Mouse (Mus musculus): ENCODE results near the gene B3galt1. TPM values are rescaled to one million over a fixed set of nuclear protein-coding genes. Genes with fewer than 3 reads are reported as not detected.

The B3galt1 gene
- total RNA-seq, 2 experiments from 2014 or later = not detected

DNA sequence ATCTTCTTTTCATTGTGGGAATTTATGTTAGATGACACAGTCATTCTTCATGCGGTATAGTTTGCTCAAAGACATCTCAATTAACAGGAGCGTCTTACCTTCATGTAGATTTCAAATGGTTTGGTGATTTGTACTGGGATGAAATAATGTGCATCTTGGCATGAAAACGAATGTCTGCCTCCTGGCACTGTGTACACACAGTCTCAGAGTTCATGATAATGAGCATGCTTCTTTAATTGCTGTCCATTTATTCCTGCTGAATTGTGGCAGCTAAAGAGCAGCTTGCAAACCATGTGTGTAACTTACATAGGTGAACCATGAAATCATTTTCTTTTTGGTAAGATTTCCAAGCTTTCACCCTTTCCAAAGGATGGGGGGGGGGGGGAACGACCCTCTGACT, 112.0 kb downstream of the B3galt1 start:
- ATAC-seq (replicated peaks; ENCODE audit: low FRiP score, poor library complexity, severe bottlenecking) = no peak

DNA sequence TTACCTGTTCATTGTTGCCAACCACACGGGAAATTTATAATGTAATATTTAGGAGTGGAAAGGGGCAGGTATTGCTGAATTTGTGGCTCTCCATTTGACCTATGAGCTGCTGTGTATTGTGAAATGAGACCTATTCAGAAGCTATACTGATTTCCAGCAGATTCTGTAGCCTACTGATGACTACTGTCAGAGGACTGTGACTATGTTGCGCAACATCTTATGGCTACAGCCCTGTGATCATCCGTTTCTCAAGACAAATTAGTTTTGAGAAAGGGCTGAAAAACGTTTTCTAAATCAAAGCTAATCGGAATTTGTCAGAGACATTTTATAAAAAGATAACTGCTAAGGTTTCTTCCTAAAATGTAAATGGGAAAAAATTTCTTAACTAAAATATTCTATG, 158.6 kb downstream of the B3galt1 start:
- no peak for ATAC-seq (replicated peaks; ENCODE audit: low FRiP score, poor library complexity, severe bottlenecking)

DNA sequence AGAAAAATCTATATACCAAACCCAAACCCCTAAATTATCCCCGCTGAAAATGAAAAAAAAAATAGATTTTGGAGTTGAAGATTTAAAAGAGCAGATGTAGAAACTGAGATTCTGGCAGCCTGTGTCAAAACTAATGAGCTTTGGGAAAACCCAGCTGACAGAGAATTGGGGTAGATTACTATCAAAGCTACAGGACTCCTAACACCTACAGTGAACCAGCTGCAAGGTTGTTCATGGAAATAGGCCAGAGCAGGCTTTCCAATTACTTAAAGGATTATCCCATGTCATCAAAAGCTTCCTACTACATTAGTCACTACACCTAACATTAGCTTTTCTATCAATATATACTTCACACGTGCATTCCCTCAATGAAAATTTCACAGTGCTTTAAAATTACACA, 165.1 kb downstream of the B3galt1 start:
- no peak for ATAC-seq (replicated peaks; ENCODE audit: low FRiP score, poor library complexity, severe bottlenecking)

DNA sequence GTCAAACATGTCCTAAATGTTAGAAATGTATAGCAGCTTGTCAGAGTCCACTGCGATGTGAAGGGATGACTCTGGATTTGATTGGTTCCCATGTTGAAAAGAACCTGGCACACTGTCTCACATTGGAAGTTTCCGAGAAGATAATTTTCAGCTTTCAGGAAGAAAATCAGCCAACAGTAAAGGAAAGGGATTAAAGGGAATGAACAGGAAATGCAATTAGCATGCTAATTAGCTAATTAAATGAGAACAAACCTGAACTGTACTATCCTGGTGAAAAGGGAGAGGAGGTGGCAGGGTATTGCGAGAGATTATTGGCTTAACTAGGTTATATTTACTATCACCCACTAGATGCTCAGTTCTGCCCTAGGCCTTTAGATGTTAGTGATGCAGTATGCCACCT, 185.9 kb downstream of the B3galt1 start:
- ATAC-seq (replicated peaks; ENCODE audit: low FRiP score, poor library complexity, severe bottlenecking) = no peak

DNA sequence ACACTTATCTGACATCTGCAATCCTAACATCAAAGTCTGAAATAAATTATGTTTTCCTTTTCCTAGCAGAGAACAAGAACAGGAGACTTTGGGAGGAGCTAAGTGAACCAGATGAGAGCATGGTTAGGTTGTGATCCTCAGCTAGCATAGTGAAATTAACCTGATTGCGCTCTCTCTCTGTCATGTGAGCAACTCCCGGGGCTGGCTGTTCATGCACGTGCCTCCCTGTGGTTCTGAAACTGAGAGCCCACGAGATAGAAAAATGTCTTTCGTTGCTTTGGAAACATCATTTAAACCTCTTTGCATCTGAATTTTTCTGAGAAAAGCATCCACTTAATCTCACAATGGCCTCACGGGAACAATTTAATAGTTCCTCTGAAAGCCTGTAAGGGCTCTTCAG, 190.8 kb downstream of the B3galt1 start:
- no peak for ATAC-seq (replicated peaks; ENCODE audit: low FRiP score, poor library complexity, severe bottlenecking)

DNA sequence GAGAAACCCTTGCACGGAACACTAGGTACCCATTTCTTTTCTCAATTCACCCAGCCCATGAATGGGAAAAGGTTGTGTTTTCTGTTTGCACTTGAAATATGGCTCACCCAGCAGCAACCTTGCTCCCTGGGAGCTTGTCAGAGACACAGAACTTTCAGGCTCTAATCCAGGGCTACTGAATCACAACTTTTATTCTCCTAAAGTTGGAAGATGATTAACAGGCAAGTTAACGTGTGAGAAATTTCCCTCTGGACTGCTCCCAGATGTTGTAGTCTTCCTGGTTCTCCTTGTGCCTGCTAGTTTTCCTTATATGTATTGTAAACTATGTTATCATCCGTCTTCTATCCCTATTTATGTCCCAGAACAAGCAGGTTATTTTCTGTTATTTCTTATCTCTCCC, 221.9 kb downstream of the B3galt1 start:
- ATAC-seq (replicated peaks; ENCODE audit: low FRiP score, poor library complexity, severe bottlenecking) = no peak

DNA sequence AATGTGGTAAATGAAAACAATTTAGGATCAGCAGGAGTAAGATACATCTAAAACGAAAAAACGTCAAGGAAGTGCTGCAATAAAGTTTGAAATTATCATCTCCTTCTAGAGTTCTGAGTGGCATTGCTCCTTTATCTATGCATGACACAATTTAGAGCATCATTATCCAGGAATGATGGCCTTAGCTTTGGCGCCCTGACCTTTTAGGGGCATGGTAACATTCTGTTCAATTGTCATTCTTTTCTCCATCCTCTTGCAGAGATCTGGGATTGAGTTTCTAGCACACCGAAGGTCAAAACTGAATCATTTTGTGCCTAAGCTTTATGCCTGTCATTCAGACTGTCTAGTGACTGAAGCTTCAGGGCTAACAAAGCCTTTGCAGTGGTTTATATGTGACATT, 231.9 kb downstream of the B3galt1 start:
- no peak for ATAC-seq (replicated peaks; ENCODE audit: low FRiP score, poor library complexity, severe bottlenecking)

DNA sequence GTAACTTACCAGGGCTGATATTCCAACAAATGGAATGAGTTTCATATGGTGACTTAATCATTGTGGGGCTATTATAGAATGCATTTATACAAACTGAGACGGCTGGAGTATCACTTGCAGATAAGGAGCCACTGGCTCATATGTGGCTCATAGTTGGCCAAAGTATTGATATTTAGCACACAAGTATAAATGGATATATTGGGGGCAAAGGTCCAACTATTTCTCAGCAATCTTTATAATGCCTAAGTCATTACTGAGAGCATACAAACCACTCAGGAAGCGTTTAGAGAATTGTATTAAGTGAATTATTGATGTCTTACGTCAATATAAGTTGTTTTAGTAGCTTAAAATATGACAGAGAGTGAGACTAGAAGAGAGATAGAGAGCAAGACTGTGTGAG, 234.3 kb downstream of the B3galt1 start:
- ATAC-seq (replicated peaks; ENCODE audit: low FRiP score, poor library complexity, severe bottlenecking) = no peak

DNA sequence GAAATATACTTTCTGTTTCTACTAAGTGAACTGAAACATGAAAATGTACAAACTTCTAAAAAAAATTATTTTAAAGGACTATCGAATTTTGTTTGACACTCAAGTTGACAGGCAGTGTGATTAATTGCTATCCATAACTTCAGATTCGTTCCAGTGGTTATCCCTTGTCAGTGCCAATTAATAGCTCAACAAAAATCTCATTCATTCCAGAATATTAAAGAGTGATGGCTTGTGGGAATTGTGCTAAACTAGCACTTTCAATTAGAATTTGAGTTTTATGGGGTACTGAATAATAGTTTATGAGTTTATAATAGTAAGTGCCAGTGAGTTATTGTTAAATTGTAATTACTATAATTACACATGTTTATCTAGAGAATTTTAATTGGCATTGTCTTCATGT, 250.5 kb downstream of the B3galt1 start:
- ATAC-seq (replicated peaks; ENCODE audit: low FRiP score, poor library complexity, severe bottlenecking) = no peak

DNA sequence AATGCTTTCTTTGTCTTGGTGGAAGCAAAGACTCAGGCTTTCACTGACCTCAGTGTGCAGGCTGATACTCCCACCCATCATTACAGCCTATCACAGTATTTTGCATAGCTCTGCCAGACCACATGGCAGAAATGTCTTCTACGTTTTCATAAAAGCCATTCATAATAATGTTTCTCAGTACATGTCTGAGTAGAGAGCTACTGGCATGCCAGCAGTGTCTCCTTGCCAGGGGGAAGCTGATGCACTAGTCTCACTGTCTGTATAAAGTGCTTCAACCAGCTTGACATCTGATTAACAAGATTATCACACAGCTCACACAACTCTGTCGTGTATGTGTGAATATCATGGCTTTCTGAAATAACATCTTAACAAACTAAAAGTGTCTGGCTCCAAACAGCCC, 252.3 kb downstream of the B3galt1 start:
- no peak for ATAC-seq (replicated peaks; ENCODE audit: low FRiP score, poor library complexity, severe bottlenecking)

DNA sequence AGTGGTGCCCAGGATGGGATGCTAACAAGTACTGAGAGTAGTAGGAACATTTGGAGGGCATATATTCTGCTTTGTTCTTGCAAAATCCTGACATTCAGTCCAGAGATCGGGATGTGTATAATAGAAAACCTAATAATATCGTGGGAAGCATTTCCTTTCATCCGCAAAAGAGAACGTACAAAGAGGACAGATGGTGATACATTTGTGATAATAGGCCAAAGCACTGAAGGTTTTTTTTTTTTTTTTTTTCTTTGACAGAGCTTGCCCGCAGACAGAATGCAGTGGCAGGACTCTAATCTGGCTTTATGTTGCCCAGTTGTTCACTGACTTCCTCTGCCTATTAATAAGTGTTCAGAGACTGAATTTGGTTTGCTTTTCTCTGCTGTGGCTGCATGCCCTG, 256.7 kb downstream of the B3galt1 start:
- ATAC-seq (replicated peaks; ENCODE audit: low FRiP score, poor library complexity, severe bottlenecking) = no peak

DNA sequence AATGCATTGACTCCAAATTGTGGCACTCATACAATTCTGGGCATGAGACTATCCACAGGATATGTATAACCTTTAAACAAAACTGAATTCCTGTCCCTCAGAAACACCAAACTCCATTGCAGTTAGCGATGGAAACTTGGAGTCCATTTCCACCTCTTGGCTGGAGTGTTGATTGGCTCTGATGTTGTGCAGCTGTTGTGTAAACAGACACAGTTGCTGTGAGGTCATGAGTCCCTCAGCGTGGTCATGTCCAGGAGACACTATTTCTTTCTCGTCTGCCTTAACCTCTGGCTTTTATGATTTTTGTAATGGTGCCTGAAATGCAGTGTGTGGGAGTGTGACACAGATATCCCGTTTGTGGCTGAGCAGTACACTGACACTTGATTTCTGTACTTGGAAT, 262.0 kb downstream of the B3galt1 start:
- ATAC-seq (replicated peaks; ENCODE audit: low FRiP score, poor library complexity, severe bottlenecking) = no peak

DNA sequence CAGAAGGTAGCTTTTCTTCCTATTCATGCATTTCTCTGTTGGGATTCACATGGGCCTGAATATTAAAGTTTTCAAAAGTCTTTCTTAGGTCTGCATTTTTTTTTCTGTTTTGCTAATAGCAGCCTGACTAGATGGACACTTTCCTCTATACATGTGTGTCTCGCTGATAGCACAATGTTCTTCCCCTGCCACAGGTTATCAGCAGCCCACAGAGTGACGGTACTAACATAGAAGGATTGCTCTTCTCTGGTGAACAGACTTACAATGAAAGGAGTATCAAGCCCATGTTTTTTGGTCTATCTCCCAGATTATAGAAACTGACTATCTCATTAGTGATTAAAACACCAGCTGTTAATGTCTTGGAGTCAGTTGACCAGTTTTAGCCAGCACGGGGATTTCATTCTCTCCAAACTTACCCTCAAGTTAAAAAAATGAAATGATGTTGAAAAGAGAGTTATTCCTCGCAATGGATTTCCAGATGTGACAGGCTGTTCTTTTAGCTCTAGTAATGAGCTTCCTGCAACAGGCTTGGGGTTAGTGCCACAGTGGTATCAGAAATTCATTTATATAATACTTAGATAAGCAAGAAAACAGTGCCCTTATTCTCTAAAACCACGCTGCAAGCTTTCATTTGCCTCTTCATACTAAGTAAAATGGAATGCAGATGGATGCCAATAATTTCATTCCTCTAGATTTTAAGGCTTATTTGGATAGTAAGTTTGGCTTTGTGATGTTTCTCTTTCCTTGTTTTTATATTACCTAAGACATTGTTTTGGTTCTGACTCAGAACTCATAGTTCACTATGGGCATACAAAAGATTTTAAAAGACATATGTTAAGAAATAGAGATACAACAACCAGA, 263.6 kb downstream of the B3galt1 start:
- no peak for ATAC-seq (replicated peaks; ENCODE audit: low FRiP score, poor library complexity, severe bottlenecking)

DNA sequence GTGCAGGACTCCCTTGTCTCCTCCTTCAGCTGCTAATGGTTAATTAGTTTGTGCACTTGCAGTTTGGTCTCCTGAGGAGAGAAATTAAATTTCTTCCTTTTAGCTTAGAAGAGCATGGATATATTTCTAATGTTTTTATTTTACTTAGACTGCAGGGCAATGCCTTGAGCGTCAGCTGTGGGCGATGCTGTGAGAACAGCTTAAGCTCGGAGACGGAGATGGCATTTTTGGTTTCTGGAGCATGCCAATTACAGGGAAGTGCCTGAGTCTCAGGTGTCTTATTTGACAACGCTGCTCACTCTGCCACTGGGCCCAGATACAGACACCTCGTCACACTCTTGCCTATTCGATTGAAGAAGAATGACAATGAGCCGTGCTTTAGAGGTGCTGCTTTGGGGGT, 282.1 kb downstream of the B3galt1 start:
- ATAC-seq (replicated peaks; ENCODE audit: low FRiP score, poor library complexity, severe bottlenecking) = no peak

DNA sequence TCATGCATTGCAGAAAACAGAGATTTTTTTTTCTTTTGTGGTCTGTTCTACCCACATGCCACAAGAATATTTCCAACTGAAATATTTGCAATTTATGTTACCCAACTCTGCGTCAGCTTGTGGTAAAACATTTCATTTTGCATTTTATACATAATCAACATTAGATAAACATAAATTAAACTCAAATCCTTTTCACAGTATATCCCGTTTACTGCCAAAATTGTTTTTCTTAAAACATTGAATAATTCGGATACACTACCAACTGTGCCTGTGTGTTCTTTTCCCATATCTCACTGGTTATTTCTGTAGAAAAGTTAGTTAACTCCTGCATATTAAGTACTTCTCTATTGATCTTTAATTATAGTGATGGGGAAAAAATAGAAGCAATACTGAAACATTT, 285.1 kb downstream of the B3galt1 start:
- no peak for ATAC-seq (replicated peaks; ENCODE audit: low FRiP score, poor library complexity, severe bottlenecking)

DNA sequence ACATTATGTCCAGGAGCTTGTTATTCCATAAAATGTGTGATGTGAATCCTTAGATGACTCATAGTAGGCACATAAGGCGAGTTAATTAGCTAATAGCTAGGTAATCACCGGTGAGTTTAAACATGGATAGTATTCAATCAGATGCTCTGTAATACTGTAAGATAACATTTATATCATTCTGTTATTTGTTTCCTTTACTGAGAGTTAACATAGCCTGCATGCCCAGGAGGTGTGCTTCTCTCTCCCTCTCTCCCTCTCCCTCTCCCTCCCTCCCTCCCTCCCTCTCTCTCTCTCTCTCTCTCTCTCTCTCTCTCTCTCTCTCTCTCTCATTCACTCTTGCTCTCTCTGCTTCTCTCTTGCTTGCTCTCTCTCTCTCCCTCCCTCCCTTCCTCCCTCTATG, 292.7 kb downstream of the B3galt1 start:
- ATAC-seq (replicated peaks; ENCODE audit: low FRiP score, poor library complexity, severe bottlenecking) = no peak

DNA sequence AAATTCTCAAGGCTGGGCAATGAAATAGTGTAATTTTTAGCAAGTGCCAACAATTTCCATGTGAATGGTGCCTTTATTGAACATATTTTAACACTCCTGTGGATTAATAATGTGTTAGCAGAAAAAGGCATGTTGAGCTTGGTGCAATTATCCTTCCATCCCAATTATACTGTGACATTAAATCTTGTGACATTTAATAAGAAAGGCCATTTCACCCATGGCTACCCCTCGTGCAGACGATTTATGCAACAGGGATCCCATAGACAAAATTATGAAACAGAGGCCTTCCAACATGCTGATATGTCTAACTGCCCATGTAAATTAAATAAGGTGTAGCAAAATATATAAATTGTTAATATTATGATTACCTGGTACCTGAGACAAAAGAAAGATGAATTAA, 293.3 kb downstream of the B3galt1 start:
- ATAC-seq (replicated peaks; ENCODE audit: low FRiP score, poor library complexity, severe bottlenecking) = no peak

DNA sequence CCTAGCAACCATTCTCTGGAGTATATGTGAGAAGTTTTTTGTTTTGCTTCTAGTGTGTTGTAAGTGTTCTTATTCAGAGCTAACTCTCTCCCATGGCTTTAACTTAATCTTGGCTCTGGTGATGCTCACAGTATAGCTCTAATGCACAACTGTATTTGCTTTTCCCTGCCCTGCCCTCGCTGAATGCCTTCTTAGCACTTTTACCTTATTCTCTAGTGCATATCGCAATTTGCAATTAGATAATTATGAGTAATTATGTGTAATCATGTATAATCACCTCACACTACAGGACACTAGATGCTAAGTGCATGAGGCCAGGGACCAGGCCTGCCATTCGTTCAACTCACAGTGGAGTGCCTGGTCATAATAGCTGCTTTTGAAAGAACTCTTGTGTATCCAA, 307.7 kb downstream of the B3galt1 start:
- no peak for ATAC-seq (replicated peaks; ENCODE audit: low FRiP score, poor library complexity, severe bottlenecking)

DNA sequence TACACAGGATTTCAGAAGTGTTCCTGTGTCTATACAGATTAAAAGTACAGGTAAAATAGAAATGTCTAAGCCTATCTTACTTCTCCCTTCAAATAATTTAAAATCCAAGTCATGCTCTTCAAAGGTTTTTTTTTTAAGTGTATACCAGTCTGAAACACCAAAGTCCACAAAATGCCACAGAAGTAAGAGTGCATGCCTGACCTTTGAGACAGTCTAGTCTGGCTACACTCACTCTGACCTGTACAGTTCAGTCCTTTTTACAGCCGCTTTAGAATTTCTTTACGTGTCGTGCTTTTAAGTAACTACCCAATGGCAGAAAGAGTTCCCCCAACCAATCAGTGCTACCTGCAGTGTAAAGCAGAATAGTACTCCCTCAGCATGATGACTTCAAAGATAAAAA, 314.2 kb downstream of the B3galt1 start:
- ATAC-seq (replicated peaks; ENCODE audit: low FRiP score, poor library complexity, severe bottlenecking) = no peak

DNA sequence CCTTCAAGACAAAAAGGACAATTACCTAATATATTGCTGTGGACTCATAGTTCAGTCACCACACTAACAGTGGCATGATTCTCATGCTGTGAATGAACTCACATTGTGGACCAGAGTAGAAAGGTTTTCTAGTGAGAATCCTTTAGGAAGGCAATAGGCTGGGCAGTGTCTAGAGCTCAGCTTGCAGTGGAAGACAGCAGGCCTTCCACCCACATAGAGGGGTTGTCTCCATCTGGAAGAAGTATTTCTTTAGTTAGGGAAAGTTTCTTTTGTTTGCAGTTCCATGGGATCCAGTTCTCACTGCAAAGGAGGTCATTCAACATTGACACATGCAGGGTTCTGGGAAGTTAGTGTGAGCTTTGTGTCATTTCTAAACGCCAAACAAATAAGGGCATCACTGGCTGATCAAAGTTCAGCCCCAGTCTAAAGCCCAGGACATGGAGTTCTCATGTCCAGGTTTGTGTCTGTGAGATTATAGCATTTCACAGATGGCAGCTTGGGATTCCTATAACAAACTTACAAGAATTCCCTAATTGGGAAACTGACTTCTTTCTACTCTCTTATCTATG, 316.1 kb downstream of the B3galt1 start:
- ATAC-seq (replicated peaks; ENCODE audit: low FRiP score, poor library complexity, severe bottlenecking) = no peak

DNA sequence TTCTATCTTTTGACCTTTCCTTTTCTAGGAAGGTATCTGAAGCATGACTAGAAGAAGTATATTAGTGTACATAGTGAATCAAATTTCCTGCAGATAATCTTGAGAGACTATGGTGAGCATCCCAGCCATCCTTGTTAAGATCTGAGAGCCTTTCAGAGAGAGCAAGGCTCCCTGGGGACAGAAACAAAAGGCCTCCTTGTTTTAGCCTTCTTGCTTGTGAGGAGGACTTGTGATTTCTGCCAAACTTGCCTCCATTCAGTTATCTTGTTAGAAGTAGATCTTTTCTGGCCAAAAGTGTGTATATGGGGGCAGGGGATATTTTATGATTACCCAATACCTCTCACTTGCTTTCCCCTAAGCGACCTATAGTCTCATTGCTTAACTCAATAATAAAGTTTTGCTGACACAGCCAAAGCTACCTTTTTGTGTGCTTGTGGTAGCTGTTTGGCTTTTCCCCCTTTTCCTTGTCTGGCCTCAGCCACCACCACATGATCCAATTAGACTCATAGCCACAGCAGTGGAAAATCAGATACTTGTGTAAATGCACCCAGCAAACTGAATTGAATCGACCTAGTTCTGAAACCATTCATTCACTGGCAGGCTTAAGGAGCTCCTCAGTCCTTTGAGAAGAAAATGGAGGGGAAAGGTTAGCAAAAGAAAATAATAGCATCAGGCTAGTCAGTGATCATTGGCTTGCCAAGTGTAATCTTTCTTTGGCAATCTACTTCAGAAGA, 332.5 kb downstream of the B3galt1 start:
- no peak for ATAC-seq (replicated peaks; ENCODE audit: low FRiP score, poor library complexity, severe bottlenecking)
